Mouse (Mus musculus) ES-E14 (cell line): ENCODE results near the gene Vill. TPM values are rescaled to one million over a fixed set of nuclear protein-coding genes. Genes with fewer than 3 reads are reported as not detected.

Experiments
- DNase-seq: peaks from one replicate; pipeline ENCODE4 v3.0.0-alpha.2; 2013; ENCODE audit warnings: low read depth, low spot score
- H3K27ac ChIP-seq: 2 replicates; pipeline ENCODE4 v1.5.1; 2012; ENCODE audit warnings: low read depth, mild to moderate bottlenecking, low read length, moderate library complexity, mixed read lengths; ENCODE audit not compliant: poor library complexity, insufficient read depth, severe bottlenecking
- H3K36me3 ChIP-seq: 2 replicates; pipeline ENCODE4 v1.6.1; 2012; ENCODE audit warnings: mild to moderate bottlenecking, low read length, moderate library complexity, mixed read lengths; ENCODE audit not compliant: control insufficient read depth, poor library complexity, insufficient read depth, severe bottlenecking
- H3K4me1 ChIP-seq, 2 experiments: fragments of 150-350 bp in 1 of 2; sonication (generic) in 1 of 2; 2 replicates each; pipeline ENCODE4 v1.6.1; 2012; ENCODE audit warnings: low read length in 2 of 2, mild to moderate bottlenecking in 1 of 2, mixed read lengths in 1 of 2; ENCODE audit not compliant: control insufficient read depth in 2 of 2, insufficient read depth in 2 of 2, poor library complexity in 1 of 2
- H3K4me3 ChIP-seq, 2 experiments: fragments of 150-350 bp in 1 of 2; sonication (generic) in 1 of 2; 2 replicates each; pipeline ENCODE4 v1.5.1; 2012; ENCODE audit warnings: low read length in 2 of 2, low read depth in 1 of 2, mild to moderate bottlenecking in 1 of 2, mixed read lengths in 1 of 2; ENCODE audit not compliant: insufficient read depth in 1 of 2, poor library complexity in 1 of 2, severe bottlenecking in 1 of 2
- H3K9ac ChIP-seq: 2 replicates; pipeline ENCODE4 v1.6.1; 2012; ENCODE audit warnings: low read depth, mild to moderate bottlenecking, low read length, mixed read lengths; ENCODE audit not compliant: poor library complexity, insufficient read depth, severe bottlenecking
- H3K9me3 ChIP-seq: fragments of 150-350 bp; sonication (generic); 2 replicates; pipeline ENCODE4 v1.6.1; 2012; ENCODE audit warnings: low read depth, mild to moderate bottlenecking, low read length; ENCODE audit not compliant: control insufficient read depth, insufficient read depth
- CHD2 ChIP-seq: IDR thresholded peaks from 2 replicates; pipeline ENCODE4 v1.6.1; 2014; ENCODE audit warnings: mild to moderate bottlenecking, low read depth, low read length, inconsistent platforms
- HCFC1 ChIP-seq: IDR thresholded peaks from 2 replicates; pipeline ENCODE4 v1.6.1; 2012; ENCODE audit warnings: low read length, inconsistent platforms, borderline replicate concordance; ENCODE audit not compliant: insufficient read depth
- MAFK ChIP-seq: IDR thresholded peaks from 2 replicates; pipeline ENCODE4 v1.6.1; 2014; ENCODE audit warnings: mild to moderate bottlenecking, low read depth, low read length, inconsistent platforms; ENCODE audit not compliant: insufficient read depth
- ZC3H11A ChIP-seq: IDR thresholded peaks from 2 replicates; pipeline ENCODE4 v1.6.1; 2012; ENCODE audit warnings: low read depth, mild to moderate bottlenecking, inconsistent platforms, low read length, borderline replicate concordance
- ZNF384 ChIP-seq: IDR thresholded peaks from 2 replicates; pipeline ENCODE4 v1.6.1; 2012; ENCODE audit warnings: low read depth, low read length, inconsistent platforms
- in situ Hi-C, 2 experiments: fragments of 600-800 bp; cut with MboI; formaldehyde crosslinking; loops; one replicate each; pipeline ENCODE4 v1.15.1; 2025; ENCODE audit warnings: low sequenced_read_pairs in 2 of 2, inconsistent platforms in 1 of 2; ENCODE audit not compliant: unreplicated experiment in 2 of 2
- total RNA-seq: library from RNA; depleted of rRNA; stranded (reverse); fragments of 300-350 nt; gene quantifications from 2 replicates; pipeline ENCODE4 v1.2.3, GENCODE M21; 2012

Vill gene
- total RNA-seq, 1 experiment: 27.5 TPM

DNA sequence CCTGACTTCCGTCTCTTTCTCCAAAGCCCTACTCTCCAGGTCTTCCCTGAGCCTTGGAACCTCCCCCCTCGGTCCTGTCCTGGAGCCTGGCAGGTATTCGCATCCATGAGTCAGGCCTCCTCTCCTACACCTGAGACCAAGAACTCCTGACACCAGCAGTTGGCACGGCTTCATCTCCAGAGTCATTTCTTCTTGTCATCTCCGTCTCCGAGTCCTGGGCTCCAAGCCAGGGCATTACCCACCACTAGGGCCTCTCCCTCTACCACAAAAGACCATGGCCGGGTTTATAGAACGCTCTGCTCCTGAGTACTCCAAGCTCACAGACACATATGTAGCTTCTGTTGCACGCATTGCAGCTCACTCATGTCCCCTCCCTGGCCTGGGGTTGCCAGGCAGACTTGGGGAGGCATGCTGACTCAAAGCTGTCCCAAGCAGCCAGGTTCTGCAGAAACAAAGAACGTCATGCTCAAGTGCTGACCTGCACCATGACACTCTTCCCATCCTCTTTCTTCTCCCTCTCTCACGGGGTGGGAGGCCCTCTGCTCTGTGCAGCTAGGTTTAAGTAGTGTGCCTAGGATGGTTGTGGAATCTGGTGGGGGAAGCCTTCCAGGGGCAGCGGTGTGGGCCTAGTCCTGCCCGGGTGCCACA is 42.0 kb downstream of the Vill start:
- in situ Hi-C loops: no loop called here
- TF ChIP-seq CHD2: no peak
- no peak for TF ChIP-seq ZNF384
- TF ChIP-seq ZC3H11A: no peak
- H3K4me1 ChIP-seq: peaks cover 4 to 20% of the 10 kb centered on the region in 2 experiments; a peak in 3 of 4 replicates
- no peak overlapping the region for H3K9ac ChIP-seq
- H3K27ac ChIP-seq: no peak overlapping the region
- H3K4me3 ChIP-seq: no peak overlapping the region
- no peaks in the 10 kb centered on the region for H3K9me3 ChIP-seq
- no peak for DNase-seq
- no peaks in the 10 kb centered on the region for H3K36me3 ChIP-seq

DNA sequence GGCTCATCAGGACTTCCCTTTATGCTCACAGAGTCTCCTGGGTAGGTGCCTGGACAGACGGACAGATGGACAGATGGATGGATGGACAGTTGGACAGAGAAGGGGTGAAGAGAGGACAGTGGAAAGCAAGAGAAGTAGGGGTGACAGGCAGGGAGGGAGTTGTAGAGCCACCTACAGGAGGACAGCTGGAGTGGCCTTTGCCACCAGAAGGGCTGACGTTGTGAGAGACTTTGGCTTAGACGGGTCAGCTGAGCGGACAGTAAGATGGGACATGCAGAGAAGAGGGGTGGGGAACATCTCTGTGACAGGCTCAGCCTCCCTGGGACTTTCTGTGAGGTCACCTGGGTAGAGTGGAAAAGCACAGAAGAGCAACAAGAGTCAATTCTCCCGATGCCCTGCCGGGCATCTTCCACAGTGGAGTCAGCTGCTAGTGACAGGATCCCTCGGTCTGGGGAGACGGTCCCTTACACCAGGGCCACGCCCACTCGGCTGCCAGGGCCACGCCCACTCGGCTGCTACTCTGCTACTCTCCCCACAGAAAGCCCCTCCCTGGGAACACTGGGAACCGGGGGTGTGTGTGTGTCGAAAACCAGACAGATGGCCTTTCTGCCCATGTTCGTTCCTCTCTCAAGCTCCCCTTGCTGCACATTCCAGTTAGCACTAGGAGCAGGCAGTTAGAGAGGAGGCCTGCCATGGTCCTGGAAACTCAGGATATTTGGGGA is 47.8 kb downstream of the Vill start:
- no peak for DNase-seq
- Histone ChIP-seq H3K36me3 (no peaks in the 10 kb centered on the region), H3K4me1 (peaks cover 2 to 14% of the 10 kb centered on the region in 2 experiments; a peak in 2 of 4 replicates), H3K9me3 (no peaks in the 10 kb centered on the region), H3K9ac (no peak overlapping the region), H3K27ac (no peak overlapping the region), H3K4me3 (no peak overlapping the region)
- TF ChIP-seq MAFK: no peak
- no peak for TF ChIP-seq CHD2
- TF ChIP-seq ZNF384: no peak
- TF ChIP-seq ZC3H11A: no peak
- TF ChIP-seq HCFC1: no peak
- in situ Hi-C loops: no loop called here

DNA sequence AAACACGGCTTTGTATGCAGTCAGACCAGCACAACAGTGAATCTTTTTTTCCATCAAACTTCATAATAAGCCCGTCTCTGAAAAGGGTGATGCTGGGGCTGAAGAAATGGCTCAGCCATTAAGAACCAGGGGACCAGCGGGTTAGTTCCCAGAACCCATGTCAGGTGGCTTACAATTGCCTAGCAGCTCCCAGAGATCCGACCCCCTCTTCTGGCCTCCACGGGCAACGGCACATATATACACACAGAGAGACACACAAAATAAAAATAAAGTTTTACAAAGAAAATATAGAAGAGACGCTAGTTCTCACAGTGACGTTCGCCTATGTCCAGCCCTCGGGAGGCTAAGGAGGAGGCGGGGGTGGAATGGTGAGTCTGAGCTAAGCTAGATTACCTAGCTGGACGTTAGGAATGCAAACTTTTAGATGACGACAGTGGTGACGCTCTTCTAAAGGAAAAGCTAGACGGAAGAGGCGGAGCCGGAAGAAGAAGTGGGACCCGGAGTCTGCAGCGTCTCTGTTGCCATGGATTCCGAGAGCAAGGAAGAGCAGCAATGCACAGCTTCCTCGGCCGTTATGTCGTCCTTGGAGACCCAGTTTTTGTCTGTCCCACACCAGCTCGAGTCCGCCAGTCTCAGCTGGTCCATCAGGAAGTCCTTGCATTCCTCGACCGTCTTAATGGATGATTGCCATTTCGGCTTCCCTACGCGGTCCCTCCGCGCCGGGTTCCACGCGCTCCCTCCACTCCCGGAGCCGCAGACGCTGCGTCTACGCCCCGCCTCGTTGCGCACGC is 49.6 kb downstream of the Vill start, which contains the start of gene Dlec1:
Dlec1 (plus strand) TSS at position 487 of the 791 bp plus-strand sequence.
- Histone ChIP-seq H3K9me3 (no peaks in the 10 kb centered on the region), H3K36me3 (no peaks in the 10 kb centered on the region), H3K4me1 (peaks cover 0 to 9% of the 10 kb centered on the region in 2 experiments; a peak in 2 of 4 replicates), H3K4me3 (peak within 1 kb of the TSS; percentile 71 to 77), H3K9ac (peak within 1 kb of the TSS; percentile 49), H3K27ac (no peak within 1 kb of the TSS)
- DNase-seq: peak; percentile 92
- TF ChIP-seq ZC3H11A (no peak; the same call in 1 of the 2 replicates), MAFK (no peak), ZNF384 (no peak), CHD2 (no peak), HCFC1 (no peak)
- in situ Hi-C loops: no loop called here

GRCm38 (mm10) chr9:119102783-119103113 is 50.2 kb downstream of the Vill start:
- no peak for TF ChIP-seq ZC3H11A
- TF ChIP-seq HCFC1: no peak
- TF ChIP-seq ZNF384: no peak
- no peak for TF ChIP-seq MAFK
- no peak for TF ChIP-seq CHD2
- in situ Hi-C loops: no loop called here
- Histone ChIP-seq H3K36me3 (no peaks in the 10 kb centered on the region), H3K4me1 (peaks cover 0 to 7% of the 10 kb centered on the region in 2 experiments; a peak in 2 of 4 replicates), H3K9me3 (no peaks in the 10 kb centered on the region), H3K27ac (no peak overlapping the region), H3K4me3 (peak overlapping the region; percentile 71 to 77), H3K9ac (peak overlapping the region; percentile 34)
- no peak for DNase-seq
